Mouse (Mus musculus) cortical plate, adult 2 months (tissue): ENCODE measurements around the gene Ctsd.

ENCODE experiments used
- CTCF ChIP-seq: fragments of 200-500 bp; IDR thresholded peaks from 2 replicates; pipeline ENCODE4 v1.5.1; 2011; ENCODE audit warnings: mild to moderate bottlenecking, control low read depth, low read length; ENCODE audit not compliant: insufficient read depth; ENCODE audit errors: extremely low read depth
- POLR2A ChIP-seq: fragments of 200-500 bp; IDR thresholded peaks from 2 replicates; pipeline ENCODE4 v1.6.1; 2011; ENCODE audit warnings: mild to moderate bottlenecking, low read length, control low read depth; ENCODE audit not compliant: insufficient read depth; ENCODE audit errors: extremely low read depth

DNA sequence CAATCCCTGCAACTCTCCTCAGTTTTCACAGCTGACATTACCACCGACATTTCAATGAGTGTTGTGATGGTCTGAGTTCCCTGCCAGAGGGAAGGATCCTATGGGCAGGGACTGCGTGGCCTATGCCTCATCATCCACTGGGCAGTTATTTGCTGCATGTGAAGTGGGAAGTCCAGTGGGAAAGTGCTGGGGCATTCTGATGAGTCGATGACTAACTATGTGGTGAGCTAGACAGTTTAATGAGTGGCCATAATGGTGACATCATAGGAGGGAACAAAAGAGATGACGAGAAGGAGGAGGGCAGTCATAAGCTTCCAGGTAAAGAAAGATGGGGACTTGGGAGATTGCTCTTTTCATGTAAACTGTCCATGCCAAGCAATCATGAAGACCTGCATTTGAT, 24.7 kb downstream of the Ctsd start:
- TF ChIP-seq POLR2A (no peak), CTCF (no peak)
